Mouse (Mus musculus) liver, embryonic 14.5 days (tissue): ENCODE measurements around the gene Tmprss2. TPM values are rescaled to one million over a fixed set of nuclear protein-coding genes. Genes with fewer than 3 reads are reported as not detected.
A peak's percentile ranks its signal among the peaks of the same experiment; 100 is the strongest.

Experiments used
- ATAC-seq: fragments of 200-750 bp; cut with Nextera tagmentation; 2 replicates; pipeline ENCODE4 v1.8.0; 2017; ENCODE audit warnings: moderate number of reproducible peaks, mild to moderate bottlenecking, moderate library complexity; ENCODE audit not compliant: insufficient read depth
- DNase-seq, 3 experiments: peaks; one replicate each; pipeline ENCODE4 v3.0.0-alpha.2; 2012 to 2013; ENCODE audit warnings: low read depth in 3 of 3, low spot score in 3 of 3
- H3K27ac ChIP-seq: fragments of 300-500 bp; sonication (generic); 2 replicates; pipeline ENCODE4 v1.5.1; 2014; ENCODE audit warnings: moderate library complexity, mild to moderate bottlenecking, control low read depth, inconsistent platforms
- H3K27me3 ChIP-seq: fragments of 300-500 bp; sonication (generic); 2 replicates; pipeline ENCODE4 v1.6.1; 2014; ENCODE audit warnings: mild to moderate bottlenecking, low read length, moderate library complexity; ENCODE audit not compliant: control insufficient read depth, insufficient read depth
- H3K36me3 ChIP-seq: fragments of 300-500 bp; sonication (generic); replicated peaks from 2 replicates; pipeline ENCODE4 v1.6.1; 2014; ENCODE audit warnings: low read depth; ENCODE audit not compliant: control insufficient read depth, insufficient read depth
- H3K4me1 ChIP-seq, 2 experiments: fragments of 200-500 bp in 1 of 2; fragments of 300-500 bp in 1 of 2; sonication (generic) in 1 of 2; replicated peaks; 2 replicates each; pipeline ENCODE4 v1.6.1; 2012 to 2014; ENCODE audit warnings: antibody characterized with exemption in 1 of 2, inconsistent platforms in 1 of 2, low read length in 1 of 2; ENCODE audit not compliant: control insufficient read depth in 2 of 2, insufficient read depth in 2 of 2
- H3K4me2 ChIP-seq: fragments of 300-500 bp; sonication (generic); 2 replicates; pipeline ENCODE4 v1.6.1; 2014; ENCODE audit warnings: low read depth, mild to moderate bottlenecking, control low read depth, moderate library complexity
- H3K4me3 ChIP-seq, 2 experiments: fragments of 200-500 bp in 1 of 2; fragments of 300-500 bp in 1 of 2; sonication (generic) in 1 of 2; 2 replicates each; pipeline ENCODE4 v1.5.1; 2012 to 2014; ENCODE audit warnings: low read depth in 2 of 2, low read length in 2 of 2, mild to moderate bottlenecking in 2 of 2, control low read depth in 1 of 2, inconsistent platforms in 1 of 2, moderate library complexity in 1 of 2; ENCODE audit not compliant: insufficient read depth in 1 of 2
- H3K9ac ChIP-seq: fragments of 300-500 bp; sonication (generic); replicated peaks from 2 replicates; pipeline ENCODE4 v1.6.1; 2014; ENCODE audit warnings: mild to moderate bottlenecking, control low read depth, moderate library complexity
- H3K9me3 ChIP-seq: fragments of 300-500 bp; sonication (generic); 2 replicates; pipeline ENCODE4 v1.6.1; 2016; ENCODE audit warnings: low read length, mixed read lengths; ENCODE audit not compliant: control insufficient read depth
- CTCF ChIP-seq: IDR thresholded peaks from 2 replicates; pipeline ENCODE4 v1.5.1; 2016; ENCODE audit warnings: antibody characterized with exemption, low read depth, control low read depth
- EP300 ChIP-seq: IDR thresholded peaks from 2 replicates; pipeline ENCODE4 v1.6.1; 2016; ENCODE audit warnings: antibody characterized with exemption, low read depth
- WGBS: fragments of 180-500 bp; shearing (Covaris S2); extraction: QIAGEN DNeasy Blood & Tissue Kit; methylation state at CpG from one replicate; pipeline ENCODE4 v1.1.7; 2014; ENCODE audit not compliant: insufficient replicate concordance; 5-methylcytosine and 5-hydroxymethylcytosine counted together
- polyA plus RNA-seq, 2 experiments: library from polyadenylated mRNA; depleted of rRNA in 1 of 2; stranded (reverse) in 1 of 2; unstranded in 1 of 2; fragments of >200 nt; fragmentation: Nextera tagmentation in 1 of 2; extraction: Ambion mirVana in 1 of 2; gene quantifications; 2 replicates each; pipeline versions ENCODE4 v1.2.1 to v1.2.3; 2012 to 2014

Tmprss2 gene
- polyA plus RNA-seq, 2 experiments, result 2.9 to 3.4 TPM

DNA sequence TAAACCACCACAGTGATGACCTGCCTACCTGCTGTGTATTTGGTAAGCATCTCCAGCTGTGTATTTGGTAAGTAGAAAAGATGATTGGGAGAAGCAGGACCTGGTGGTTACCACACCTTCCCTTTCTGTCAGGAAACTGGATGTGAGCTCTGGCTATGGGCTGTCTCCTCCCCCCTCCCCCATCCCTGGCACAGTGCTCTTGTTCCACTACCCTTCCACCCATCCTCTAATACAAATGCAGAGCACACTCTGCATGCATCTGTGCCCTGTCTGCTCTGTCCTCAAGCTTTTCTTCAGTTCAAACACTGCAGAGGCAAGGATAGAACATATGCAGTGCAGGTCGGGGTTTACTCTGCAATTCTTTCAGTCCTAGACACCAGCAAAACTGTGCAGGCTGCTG, 76.5 kb downstream of the Tmprss2 start:
- Histone ChIP-seq H3K27me3 (no peaks in the 10 kb centered on the region), H3K27ac (no peak overlapping the region), H3K36me3 (no peaks in the 10 kb centered on the region), H3K9ac (no peak overlapping the region), H3K4me1 (peaks cover 0 to 7% of the 10 kb centered on the region in 2 experiments; a peak in 1 of 4 replicates), H3K9me3 (no peaks in the 10 kb centered on the region), H3K4me2 (peak overlapping the region; percentile 51), H3K4me3 (no peak overlapping the region)
- WGBS, result 48% methylated on average over 1 of the region's 1 CpGs
- DNase-seq (no peak), ATAC-seq (0 out of 2 replicates have a peak, but pooled peaks have one; percentile 5)
- TF ChIP-seq EP300 (no peak), CTCF (no peak)

DNA sequence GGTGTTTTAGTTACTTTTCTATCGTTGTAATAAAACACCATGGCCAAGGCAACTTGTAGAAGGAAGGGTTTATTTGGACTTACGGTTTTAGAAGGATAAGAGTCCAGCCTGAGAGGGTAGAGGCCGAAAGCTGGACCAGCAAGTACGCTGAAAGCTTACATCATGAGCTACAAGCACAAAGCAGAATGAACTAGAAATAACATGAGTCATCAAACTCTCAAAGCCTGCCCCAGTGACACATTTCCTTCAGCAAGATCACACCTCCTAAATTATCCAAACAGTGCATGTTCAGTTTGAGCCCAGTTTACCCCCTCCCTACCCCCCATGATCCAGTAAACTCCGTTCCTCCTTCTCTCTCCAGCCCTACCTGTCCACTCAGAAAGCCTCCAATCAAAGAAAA, 77.2 kb downstream of the Tmprss2 start:
- Histone ChIP-seq H3K9ac (no peak overlapping the region), H3K27me3 (no peaks in the 10 kb centered on the region), H3K36me3 (no peaks in the 10 kb centered on the region), H3K27ac (no peak overlapping the region), H3K4me2 (no peak overlapping the region), H3K4me1 (peaks cover 0 to 7% of the 10 kb centered on the region in 2 experiments; a peak in 1 of 4 replicates), H3K4me3 (no peak overlapping the region), H3K9me3 (no peaks in the 10 kb centered on the region)
- ATAC-seq (no peak), DNase-seq (no peak)
- 56% methylated on average over 5 of the region's 5 CpGs for WGBS
- TF ChIP-seq CTCF, result no peak
- no peak for TF ChIP-seq EP300

DNA sequence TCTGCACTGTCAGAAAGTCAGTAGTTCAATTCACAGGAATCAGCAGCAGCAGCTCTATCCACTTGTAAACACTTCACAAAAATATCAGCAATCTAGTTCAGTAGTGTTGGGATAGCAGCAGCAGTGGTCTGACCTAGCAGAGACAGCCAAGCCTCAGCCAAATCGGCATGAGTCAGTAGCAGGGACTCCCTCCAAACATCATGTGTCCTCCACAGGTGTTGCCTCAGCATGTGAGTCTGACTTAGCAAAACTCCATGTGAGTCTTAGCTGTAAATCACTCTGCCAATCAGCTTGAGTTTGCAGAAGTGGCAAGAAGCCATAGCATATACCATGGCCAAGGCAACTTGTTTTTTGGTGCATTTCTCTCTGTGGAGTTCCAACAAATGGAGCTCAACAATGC, 77.9 kb downstream of the Tmprss2 start:
- H3K4me3 ChIP-seq, result no peak overlapping the region
- ATAC-seq (no peak), DNase-seq (no peak)
- no peak overlapping the region for H3K9ac ChIP-seq
- TF ChIP-seq CTCF (no peak), EP300 (no peak)
- H3K4me1 ChIP-seq, result peaks cover 0 to 7% of the 10 kb centered on the region in 2 experiments; a peak in 1 of 4 replicates
- H3K27me3 ChIP-seq, result no peaks in the 10 kb centered on the region
- no peaks in the 10 kb centered on the region for H3K36me3 ChIP-seq
- no peak overlapping the region for H3K4me2 ChIP-seq
- H3K9me3 ChIP-seq, result no peaks in the 10 kb centered on the region
- no peak overlapping the region for H3K27ac ChIP-seq
- WGBS, result 64% methylated on average over 1 of the region's 1 CpGs

- no peaks in the 10 kb centered on the region for H3K27me3 ChIP-seq
- no peak overlapping the region for H3K4me2 ChIP-seq
- H3K9ac ChIP-seq, result no peak overlapping the region
- TF ChIP-seq CTCF, result no peak
- TF ChIP-seq EP300, result no peak
- WGBS, result 64% methylated on average over 2 of the region's 2 CpGs
- no peak overlapping the region for H3K27ac ChIP-seq
- ATAC-seq (no peak), DNase-seq (no peak)
- no peak overlapping the region for H3K4me3 ChIP-seq
- no peaks in the 10 kb centered on the region for H3K4me1 ChIP-seq
- H3K36me3 ChIP-seq, result no peaks in the 10 kb centered on the region
- no peaks in the 10 kb centered on the region for H3K9me3 ChIP-seq
Measured at GRCm38 (mm10) chr16:97529241-97529640, 81.8 kb downstream of the Tmprss2 start.

GRCm38 (mm10) chr16:97523024-97523423, 88.0 kb downstream of the Tmprss2 start:
- no peak for TF ChIP-seq EP300
- peak; percentile 69 for TF ChIP-seq CTCF
- no peaks in the 10 kb centered on the region for H3K27me3 ChIP-seq
- H3K9me3 ChIP-seq, result no peaks in the 10 kb centered on the region
- H3K9ac ChIP-seq, result no peak overlapping the region
- H3K27ac ChIP-seq, result no peak overlapping the region
- ATAC-seq (no peak), DNase-seq (peak in 2 of 3 experiments; percentile 20 to 24)
- H3K4me3 ChIP-seq, result no peak overlapping the region
- no peaks in the 10 kb centered on the region for H3K4me1 ChIP-seq
- 0% methylated on average over 1 of the region's 1 CpGs for WGBS
- no peaks in the 10 kb centered on the region for H3K36me3 ChIP-seq
- no peak overlapping the region for H3K4me2 ChIP-seq
